Mouse (Mus musculus) spleen, adult 2 months (tissue): Measurements from ENCODE around the gene Nod1. TPM values are rescaled to one million over a fixed set of nuclear protein-coding genes. Genes with fewer than 3 reads are reported as not detected.

Experiments
- DNase-seq, 2 experiments: peaks; one replicate each; pipeline versions ENCODE4 v3.0.0 to v3.0.0-alpha.2; 2012 to 2021; ENCODE audit warnings: low spot score in 2 of 2, low read depth in 1 of 2
- H3K27ac ChIP-seq: fragments of 200-500 bp; 2 replicates; pipeline ENCODE4 v1.5.1; 2012; ENCODE audit warnings: low read length, inconsistent platforms; ENCODE audit not compliant: insufficient read depth
- H3K27me3 ChIP-seq: fragments of 200-500 bp; 2 replicates; pipeline ENCODE4 v1.6.1; 2012; ENCODE audit warnings: mild to moderate bottlenecking, moderate library complexity, low read length, inconsistent platforms; ENCODE audit not compliant: control insufficient read depth, insufficient read depth
- H3K36me3 ChIP-seq: fragments of 200-500 bp; 2 replicates; pipeline ENCODE4 v1.6.1; 2012; ENCODE audit warnings: mild to moderate bottlenecking, low read length, inconsistent platforms; ENCODE audit not compliant: control insufficient read depth, insufficient read depth
- H3K4me1 ChIP-seq: fragments of 200-500 bp; 2 replicates; pipeline ENCODE4 v1.6.1; 2011; ENCODE audit warnings: inconsistent platforms; ENCODE audit not compliant: control insufficient read depth, insufficient read depth, insufficient read length
- H3K4me3 ChIP-seq: fragments of 200-500 bp; 2 replicates; pipeline ENCODE4 v1.5.1; 2011; ENCODE audit warnings: mild to moderate bottlenecking, inconsistent platforms; ENCODE audit not compliant: insufficient read depth, insufficient read length; ENCODE audit errors: extremely low read depth
- CTCF ChIP-seq: fragments of 200-500 bp; IDR thresholded peaks from 2 replicates; pipeline ENCODE4 v1.5.1; 2011; ENCODE audit warnings: mild to moderate bottlenecking, inconsistent platforms; ENCODE audit not compliant: insufficient read depth, insufficient read length, insufficient replicate concordance; ENCODE audit errors: extremely low read depth
- POLR2A ChIP-seq: fragments of 200-500 bp; IDR thresholded peaks from 2 replicates; pipeline ENCODE4 v1.6.1; 2011; ENCODE audit warnings: low read depth, low read length, inconsistent platforms
- WGBS: fragments of 180-500 bp; shearing (Covaris S2); methylation state at CpG from one replicate; pipeline ENCODE4 v1.1.7; 2018; 5-methylcytosine and 5-hydroxymethylcytosine counted together
- polyA plus RNA-seq: library from polyadenylated mRNA; depleted of rRNA; stranded (reverse); fragments of >200 nt; gene quantifications from 2 replicates; pipeline ENCODE4 v1.2.3, GENCODE M21; 2012

Gene Nod1
- polyA plus RNA-seq, 1 experiment = 41.7 TPM

- WGBS = 72% methylated on average over 8 of the region's 8 CpGs
- DNase-seq = no peak
- H3K4me1 ChIP-seq = peaks cover 13% of the 10 kb centered on the region; the same call in 1 of the 2 replicates
- H3K27me3 ChIP-seq = no peaks in the 10 kb centered on the region
- no peak for TF ChIP-seq POLR2A
- no peak for TF ChIP-seq CTCF
- no peak overlapping the region for H3K4me3 ChIP-seq
- peaks cover 10% of the 10 kb centered on the region for H3K36me3 ChIP-seq
- H3K27ac ChIP-seq = peak overlapping the region; percentile 25; the same call in 1 of the 2 replicates
These were observed 38.1 kb downstream of the Nod1 start for GRCm38 (mm10) chr6:54934313-54934712.

GRCm38 (mm10) chr6:54933866-54934265 is 38.5 kb downstream of the Nod1 start:
- Histone ChIP-seq H3K27me3 (no peaks in the 10 kb centered on the region), H3K4me3 (no peak overlapping the region), H3K27ac (no peak overlapping the region), H3K4me1 (peaks cover 10% of the 10 kb centered on the region; the same call in 1 of the 2 replicates), H3K36me3 (peaks cover 10% of the 10 kb centered on the region)
- no peak for DNase-seq
- WGBS = 40% methylated on average over 3 of the region's 3 CpGs
- no peak for TF ChIP-seq CTCF
- no peak for TF ChIP-seq POLR2A

- H3K4me1 ChIP-seq = peaks cover 10% of the 10 kb centered on the region; the same call in 1 of the 2 replicates
- peaks cover 10% of the 10 kb centered on the region for H3K36me3 ChIP-seq
- no peak for DNase-seq
- H3K27me3 ChIP-seq = no peaks in the 10 kb centered on the region
- H3K4me3 ChIP-seq = no peak overlapping the region
- WGBS = 70% methylated on average over 5 of the region's 5 CpGs
- TF ChIP-seq POLR2A (no peak), CTCF (no peak)
- no peak overlapping the region for H3K27ac ChIP-seq
These were observed 39.2 kb downstream of the Nod1 start for GRCm38 (mm10) chr6:54933216-54933615.

GRCm38 (mm10) chr6:54932526-54932925 is 39.9 kb downstream of the Nod1 start:
- Histone ChIP-seq H3K4me1 (peaks cover 10% of the 10 kb centered on the region; the same call in 1 of the 2 replicates), H3K27ac (no peak overlapping the region), H3K4me3 (no peak overlapping the region), H3K27me3 (no peaks in the 10 kb centered on the region), H3K36me3 (peaks cover 11% of the 10 kb centered on the region)
- WGBS = 95% methylated on average over 12 of the region's 12 CpGs
- DNase-seq = no peak
- no peak for TF ChIP-seq POLR2A
- no peak for TF ChIP-seq CTCF

GRCm38 (mm10) chr6:54931641-54932040 is 40.8 kb downstream of the Nod1 start:
- Histone ChIP-seq H3K27ac (no peak overlapping the region), H3K4me1 (peaks cover 12% of the 10 kb centered on the region; the same call in 1 of the 2 replicates), H3K36me3 (peaks cover 10% of the 10 kb centered on the region), H3K27me3 (no peaks in the 10 kb centered on the region), H3K4me3 (no peak overlapping the region)
- no peak for TF ChIP-seq CTCF
- TF ChIP-seq POLR2A = no peak
- no peak for DNase-seq
- WGBS = 96% methylated on average over 4 of the region's 4 CpGs

- 90% methylated on average over 6 of the region's 6 CpGs for WGBS
These were observed 44.5 kb downstream of the Nod1 start for GRCm38 (mm10) chr6:54927946-54928345.

GRCm38 (mm10) chr6:54926899-54927298 is 45.5 kb downstream of the Nod1 start:
- Histone ChIP-seq H3K4me3 (no peak overlapping the region), H3K27ac (peak overlapping the region; percentile 69; the same call in 1 of the 2 replicates), H3K4me1 (peaks cover 11% of the 10 kb centered on the region; the same call in 1 of the 2 replicates), H3K36me3 (peaks cover 11% of the 10 kb centered on the region), H3K27me3 (no peaks in the 10 kb centered on the region)
- DNase-seq = no peak
- 48% methylated on average over 2 of the region's 2 CpGs for WGBS
- no peak for TF ChIP-seq POLR2A
- TF ChIP-seq CTCF = no peak

More at GRCm38 (mm10) chr6:54927946-54928345, 44.5 kb downstream of the Nod1 start:
- peaks cover 11% of the 10 kb centered on the region for H3K36me3 ChIP-seq
- H3K27me3 ChIP-seq = no peaks in the 10 kb centered on the region
- TF ChIP-seq POLR2A = no peak
- no peak for TF ChIP-seq CTCF
- H3K27ac ChIP-seq = no peak overlapping the region
- H3K4me1 ChIP-seq = peaks cover 11% of the 10 kb centered on the region; the same call in 1 of the 2 replicates
- DNase-seq = no peak
- no peak overlapping the region for H3K4me3 ChIP-seq
